Mouse (Mus musculus): ENCODE data around the gene Kif26b.

Gene Kif26b

DNA sequence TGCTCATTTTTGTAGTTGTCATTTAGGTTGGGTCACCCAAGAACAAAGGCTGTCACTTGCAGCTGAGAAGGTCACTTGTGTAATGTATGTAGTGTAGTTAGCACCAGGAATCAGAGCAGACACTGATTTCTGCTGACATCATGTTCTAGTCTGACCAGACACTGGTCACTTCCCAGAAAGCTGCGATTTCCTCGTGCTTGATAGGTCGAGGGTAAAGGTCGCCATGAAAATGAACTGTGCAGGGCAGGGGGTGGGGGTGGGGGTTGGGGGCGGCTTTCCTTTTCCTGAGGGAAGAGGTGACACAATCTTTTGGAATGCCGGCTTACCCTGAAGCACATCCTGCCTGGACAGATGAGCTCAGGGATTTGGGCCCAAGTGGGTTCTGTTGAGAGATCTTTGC, 68.8 kb downstream of the Kif26b start:
- no peak for DNase-seq

DNA sequence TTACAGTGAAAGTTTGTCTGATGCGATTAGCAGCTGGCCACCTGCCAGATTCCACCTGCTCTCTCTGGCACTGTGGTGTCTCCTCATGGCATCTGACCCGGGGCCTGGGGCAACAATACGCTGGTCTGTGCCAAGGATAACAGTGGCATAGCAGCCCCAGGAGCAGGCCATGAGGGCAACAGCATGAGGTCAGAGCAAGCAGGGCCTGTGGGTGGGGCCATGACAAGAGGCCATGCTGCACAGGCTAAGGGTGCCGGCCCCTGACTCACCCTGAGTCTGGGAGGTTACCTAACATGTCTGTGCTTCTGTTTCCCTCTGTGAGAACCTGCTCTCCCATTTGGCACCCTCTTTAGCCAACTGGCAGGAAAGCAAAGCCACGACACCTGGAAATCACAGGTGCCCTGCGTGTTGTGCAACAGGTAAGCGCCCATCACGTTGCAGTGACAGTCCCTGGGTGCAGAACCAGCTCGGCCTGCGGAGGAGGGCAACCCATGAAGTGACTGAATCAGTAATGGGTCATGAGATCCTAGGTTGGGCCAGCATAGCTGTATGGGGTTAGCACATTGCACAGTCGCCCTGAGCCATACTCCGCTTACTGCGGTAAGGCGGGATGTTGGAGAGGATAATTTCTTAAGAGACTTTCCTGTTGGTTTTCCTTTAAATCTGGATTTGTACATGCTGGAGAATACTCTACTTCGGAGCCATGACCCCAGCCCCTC, 72.1 kb downstream of the Kif26b start:
- DNase-seq = peak; percentile 73

DNA sequence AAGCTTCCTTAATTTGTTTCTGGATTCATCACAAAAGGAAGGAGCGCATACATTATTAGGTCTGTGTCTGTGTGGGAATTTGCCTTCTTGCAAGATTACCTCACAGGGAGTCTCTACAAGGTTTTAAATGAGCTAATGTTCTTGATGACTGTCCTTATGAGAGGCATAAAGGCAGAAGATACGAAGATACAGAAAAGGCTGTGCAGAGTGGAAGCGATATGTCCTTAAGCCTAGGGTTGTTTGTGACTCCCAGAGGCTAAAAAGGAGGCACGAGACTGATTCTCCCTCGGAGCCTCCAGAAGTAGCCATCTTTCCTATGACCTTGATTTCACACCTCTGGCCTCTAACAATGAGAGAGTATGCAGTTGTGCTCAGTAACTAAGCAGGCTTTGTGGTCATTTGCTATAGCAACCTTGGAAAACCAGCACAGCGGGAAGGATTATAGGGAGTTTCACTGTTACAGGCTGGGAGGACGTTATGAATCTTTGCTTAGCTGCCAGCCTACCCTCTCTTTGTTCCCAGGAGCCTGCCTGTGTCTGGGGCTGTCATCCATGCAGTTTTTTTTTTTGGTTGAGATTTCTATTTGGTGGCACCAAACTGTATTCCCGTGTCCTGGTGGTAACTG, 80.3 kb downstream of the Kif26b start:
- no peak for DNase-seq

DNA sequence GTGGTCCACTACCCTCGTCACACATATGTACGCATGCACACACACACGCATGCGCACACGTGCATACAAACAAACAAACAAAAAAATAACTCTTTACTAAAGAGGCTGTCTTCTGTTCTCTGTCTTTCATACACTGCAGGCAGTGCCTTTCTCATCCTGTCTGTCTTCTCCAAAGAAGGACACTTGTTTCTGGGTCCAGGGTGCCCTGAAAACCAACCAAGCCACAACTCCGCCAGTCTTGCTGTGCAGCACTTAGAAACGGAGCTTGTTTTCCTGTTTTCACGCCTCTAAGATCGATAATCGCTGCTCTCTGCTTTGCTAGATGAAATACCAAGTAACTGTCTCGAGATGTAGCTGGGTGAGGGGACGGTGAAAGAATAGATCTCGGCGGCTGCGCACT, 82.6 kb downstream of the Kif26b start:
- no peak for DNase-seq

DNA sequence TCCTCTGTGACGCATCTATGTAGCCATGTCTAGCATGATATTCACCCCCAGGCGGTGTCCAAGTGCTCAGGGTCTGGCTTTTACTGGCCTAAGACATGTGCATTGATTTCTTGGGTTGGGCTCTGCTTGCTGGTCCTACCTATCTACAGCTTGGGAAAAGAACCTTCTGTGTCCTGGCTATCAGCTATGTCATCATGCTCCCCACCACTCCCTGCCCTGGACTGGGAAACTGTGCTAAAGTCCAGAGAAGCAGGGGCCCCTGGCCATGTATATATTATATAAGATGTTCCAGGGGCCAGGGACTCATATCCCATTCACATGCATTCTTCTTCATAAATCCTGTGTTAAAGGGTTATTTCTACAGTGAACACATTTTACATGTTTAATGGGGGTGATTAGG, 92.4 kb downstream of the Kif26b start:
- DNase-seq = no peak

DNA sequence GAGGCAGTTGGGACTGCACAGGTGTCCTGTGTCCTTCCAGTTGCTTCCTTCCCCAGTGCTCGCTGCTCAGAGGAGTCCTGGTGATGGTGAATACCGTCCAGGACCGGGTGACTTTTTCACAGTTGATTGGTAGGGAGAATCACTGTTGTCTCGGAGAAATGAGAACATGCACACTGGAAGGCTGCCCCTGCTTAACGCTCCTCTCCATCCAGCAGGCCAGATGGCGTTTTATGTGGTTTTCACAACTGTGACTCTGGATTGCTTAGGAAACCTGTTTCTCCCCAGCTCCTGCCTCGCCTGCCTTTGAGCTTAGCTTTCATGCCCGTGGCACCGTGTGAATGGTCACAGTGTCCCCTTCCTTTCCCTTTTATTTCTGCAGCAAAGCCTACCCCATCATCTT, 95.0 kb downstream of the Kif26b start:
- DNase-seq = no peak

DNA sequence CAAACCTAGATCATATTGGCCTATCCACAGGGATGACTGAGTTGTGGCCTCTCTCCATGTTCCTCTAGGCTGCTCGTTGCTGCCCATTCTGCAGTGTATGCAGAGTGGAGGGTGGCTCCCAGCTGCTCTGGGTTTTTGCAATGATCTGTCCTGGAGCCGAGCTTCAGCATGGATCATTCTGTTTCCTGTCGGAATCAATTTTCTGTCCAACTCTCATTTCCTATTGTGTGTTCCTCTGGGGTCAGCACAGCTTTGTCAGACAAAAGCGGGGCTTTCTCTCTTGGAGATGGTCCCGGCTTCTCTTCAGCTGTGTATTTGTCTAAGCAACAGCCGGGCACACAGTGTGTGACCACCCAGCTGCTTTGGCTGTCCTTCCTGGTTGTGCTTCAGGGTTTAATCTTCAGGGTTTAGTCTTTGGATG, 98.0 kb downstream of the Kif26b start:
- no peak for DNase-seq

DNA sequence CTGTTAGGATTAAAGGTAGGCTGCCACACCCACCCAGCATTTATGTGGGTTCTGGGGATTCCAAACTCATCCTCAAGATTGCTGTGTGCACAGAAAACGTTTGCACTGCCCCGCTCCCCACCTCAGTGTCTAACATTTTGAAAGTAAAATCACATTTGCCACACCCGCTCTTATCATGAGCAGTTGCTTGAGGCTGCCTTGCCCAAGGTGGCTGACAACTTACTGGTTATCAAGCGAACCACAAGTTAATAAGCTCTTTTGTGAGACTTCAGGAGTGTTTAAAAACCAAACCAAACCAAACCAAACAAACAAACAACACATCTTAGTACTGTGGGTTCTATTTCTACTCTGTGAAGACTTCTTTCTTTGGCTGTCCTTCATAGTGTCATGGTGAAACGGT, 101.1 kb downstream of the Kif26b start:
- no peak for DNase-seq

DNA sequence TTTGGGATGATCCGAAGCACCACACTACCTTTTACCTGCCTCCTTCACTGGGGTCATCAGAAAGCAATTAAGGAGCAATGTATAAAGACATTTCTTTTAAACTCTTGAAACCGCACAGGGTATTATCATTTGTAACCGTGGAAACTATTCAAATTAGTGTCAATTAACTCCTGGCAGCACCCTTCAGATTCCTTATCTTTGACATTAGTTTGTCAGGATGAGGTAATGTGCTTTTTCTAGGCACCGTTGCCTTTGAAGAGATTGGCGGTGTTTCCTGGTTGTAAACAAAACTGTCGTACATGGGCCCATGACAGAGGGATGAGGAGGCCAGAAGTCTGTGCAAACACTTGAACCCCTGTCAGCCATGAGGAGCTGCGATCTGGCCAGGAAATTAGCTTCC, 102.9 kb downstream of the Kif26b start:
- DNase-seq = no peak

DNA sequence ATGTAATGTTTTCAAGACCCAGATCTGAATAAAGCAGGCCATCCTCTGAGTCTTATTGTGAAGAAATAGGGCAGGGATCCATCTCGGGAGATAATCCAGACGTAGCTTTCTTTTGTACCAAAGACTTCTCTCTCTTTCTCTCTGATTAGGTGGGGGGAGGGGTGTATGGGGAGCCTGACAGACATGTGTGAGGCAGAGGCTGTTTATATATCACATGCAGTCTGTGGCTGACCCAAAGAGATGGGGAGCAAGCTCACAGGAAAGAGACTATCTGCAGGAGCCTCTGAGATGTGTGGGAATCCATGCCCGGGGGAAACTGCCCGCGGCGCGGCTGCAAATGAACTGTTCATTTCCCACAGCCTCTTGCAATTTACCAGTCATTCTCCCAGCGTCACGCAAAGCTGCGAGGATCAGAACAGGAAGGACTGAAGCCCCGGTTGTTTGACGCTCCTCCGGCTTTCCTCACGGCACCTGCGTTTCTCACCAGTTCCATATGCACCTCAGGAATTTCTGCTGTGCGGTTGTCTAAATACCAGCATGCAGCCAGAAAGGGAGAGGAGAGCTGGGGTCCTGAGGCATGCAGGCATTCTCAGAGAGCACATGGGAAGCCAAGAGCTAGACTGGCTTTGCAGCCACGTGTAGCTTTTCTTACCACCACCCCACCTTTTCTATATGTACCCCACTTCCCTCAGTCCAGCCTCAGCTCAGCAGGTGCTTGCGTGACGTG, 105.6 kb downstream of the Kif26b start:
- DNase-seq = no peak

DNA sequence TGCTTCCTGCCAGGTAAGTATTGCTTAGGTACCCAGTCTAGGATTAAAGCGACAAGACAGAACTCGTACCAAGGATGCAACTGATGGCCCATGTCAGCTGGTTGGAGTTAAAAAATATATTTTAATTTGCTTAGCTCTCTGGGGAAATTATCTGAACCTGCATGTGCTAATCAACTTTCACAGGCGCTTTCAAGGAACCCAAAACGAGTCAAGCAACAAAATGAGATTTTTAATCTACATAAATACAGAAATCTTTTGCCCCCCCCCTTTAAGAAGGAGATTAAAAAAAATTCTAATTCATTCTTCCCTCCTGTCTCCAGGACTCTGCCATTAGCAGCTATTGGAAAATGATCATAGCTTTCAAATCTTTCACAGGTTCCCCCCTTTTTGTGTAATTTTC, 106.5 kb downstream of the Kif26b start:
- no peak for DNase-seq

DNA sequence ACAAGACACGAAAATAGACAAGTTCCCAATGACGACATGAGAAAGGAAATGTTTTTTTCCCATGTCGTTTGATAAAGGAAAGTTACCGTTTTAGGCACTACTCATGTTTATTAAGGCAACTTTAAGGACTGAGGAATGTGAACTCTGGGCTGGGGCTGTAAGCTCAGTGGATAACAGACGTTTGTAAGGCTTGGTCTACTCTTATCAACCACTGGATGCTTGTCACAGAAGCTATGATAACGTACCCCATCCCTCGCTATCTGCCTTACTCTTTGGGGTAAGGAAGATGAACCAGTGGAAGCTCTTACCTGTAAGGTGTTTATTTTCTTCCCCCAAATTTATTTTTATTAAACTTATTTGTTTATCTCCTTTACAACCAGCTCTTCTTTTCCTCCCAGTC, 108.4 kb downstream of the Kif26b start:
- no peak for DNase-seq

DNA sequence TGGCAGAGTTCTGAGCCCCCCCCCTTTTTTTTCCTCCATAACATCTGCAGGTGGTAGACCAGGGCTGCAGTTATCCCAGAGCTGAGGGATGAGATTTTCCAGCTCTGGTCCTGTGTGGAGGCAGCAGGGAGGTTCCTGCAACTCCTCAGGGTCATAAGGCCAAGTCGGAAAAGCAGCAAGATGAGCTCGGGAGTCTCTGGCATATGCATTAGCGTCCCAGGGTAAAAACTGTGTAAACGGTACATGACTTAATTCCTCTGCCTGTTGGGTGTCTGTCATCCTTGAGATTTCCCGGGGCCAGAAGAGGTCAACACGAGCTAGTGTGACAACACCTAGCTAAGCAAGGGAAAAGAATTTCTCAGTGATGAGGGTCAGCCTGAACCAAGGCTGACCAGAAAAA, 111.0 kb downstream of the Kif26b start:
- no peak for DNase-seq

DNA sequence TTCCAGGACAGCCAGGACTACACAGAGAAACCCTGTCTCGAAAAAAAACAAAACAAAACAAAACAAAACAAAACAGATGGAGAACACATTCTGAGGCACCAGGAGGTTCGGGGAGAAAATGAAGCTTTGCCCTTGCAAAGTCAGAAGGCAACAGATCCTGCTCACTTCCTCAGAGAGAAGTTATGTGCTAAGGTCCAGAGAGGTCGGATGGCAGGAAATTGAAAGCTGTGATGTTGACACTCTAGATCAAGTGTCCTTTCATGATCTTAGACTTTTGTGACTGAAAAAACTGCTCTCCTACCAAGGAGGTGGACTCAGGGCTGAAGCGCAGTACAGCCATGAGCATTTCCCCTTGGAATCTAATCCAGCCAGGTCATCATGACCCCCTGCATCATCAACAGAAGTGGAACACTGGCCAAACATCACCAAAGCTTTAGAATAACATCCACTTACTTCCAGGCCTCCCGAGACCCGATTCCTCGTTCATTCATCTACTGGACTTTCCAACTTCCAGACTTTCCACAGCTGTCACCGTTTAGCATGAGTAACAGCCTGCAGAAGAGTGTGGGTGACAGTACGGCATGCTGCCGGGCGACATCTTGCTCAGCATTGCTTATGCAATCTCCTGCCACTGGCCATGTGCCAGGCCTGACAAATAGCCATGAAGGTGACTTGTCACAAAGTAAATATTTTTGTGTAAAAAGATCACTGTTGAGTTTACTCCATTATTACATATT, 112.0 kb downstream of the Kif26b start:
- peak; percentile 63 for DNase-seq

DNA sequence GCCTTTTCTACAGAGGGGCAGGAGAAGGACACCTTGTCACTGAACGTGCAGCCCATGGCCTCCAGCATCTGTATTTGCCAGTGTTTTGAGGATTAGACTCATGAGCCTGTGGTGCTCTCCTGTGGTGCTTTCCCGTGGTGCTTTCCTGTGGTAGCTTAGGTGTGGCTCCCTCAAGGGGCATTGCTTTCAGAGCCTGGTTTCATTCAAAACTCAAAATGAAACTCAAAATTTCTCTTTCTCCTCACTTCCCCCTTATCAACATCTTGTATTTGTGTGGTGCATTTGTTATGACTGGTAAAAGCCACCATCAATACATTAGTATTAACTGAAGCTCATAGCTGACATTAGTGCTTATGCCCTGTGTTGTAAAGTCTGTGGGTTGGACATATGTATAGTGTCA, 112.9 kb downstream of the Kif26b start:
- no peak for DNase-seq

DNA sequence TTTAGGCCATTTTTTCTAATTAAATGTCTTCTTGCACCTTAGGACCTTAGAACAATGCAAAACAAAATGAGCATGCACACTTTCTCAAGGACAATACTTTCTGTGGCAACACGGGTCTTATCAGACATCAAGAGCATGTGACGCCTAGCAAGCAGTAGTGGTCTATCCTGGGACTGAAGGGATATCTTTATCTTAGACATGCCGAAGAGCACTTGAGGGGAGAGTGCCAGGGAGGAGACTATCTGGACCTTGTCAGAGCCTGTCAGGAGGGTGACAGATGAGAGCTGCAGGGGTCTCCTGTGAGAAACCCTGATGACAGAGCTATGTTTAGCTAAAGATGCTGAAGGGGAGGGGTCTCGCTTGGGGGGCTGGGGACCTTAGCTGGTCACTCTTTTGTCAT, 116.0 kb downstream of the Kif26b start:
- no peak for DNase-seq

DNA sequence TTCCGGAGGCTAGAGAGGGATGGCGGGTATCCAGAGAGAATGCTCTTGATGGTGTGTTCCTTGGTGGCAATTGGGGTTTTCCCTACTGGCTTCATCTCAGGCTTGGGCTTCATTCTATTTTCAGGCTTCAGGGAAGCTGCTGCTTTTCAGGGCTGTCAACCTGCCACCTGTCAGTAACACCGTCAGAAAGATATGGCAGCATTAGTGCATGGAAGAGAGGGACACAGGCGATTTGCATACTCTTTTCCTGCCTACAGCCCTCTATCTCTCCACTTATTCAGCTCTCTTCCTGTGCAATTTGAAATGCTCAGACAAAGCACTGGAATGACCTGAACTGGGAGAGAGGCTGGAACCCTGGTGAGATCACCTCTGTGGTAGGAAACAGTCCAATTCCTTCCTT, 117.7 kb downstream of the Kif26b start:
- DNase-seq = no peak

DNA sequence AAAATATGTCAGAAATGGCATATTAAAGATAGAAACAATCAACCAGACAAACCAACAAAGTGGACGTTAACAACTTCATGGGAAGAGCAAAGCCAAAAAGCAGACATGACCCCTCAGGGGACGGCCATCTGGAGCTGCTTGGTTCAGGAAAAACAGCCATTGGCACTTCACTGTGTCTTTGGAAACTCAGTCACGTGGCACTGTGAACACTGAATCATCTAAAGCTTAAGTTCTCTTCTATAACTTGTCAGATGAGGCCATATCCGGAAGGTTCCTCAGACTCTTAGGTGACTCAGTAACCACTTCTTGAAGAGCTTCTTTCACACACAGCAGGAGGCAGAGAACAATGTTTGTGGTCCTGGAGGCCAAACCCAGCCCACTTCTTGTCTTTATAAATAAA, 126.6 kb downstream of the Kif26b start:
- DNase-seq = no peak

DNA sequence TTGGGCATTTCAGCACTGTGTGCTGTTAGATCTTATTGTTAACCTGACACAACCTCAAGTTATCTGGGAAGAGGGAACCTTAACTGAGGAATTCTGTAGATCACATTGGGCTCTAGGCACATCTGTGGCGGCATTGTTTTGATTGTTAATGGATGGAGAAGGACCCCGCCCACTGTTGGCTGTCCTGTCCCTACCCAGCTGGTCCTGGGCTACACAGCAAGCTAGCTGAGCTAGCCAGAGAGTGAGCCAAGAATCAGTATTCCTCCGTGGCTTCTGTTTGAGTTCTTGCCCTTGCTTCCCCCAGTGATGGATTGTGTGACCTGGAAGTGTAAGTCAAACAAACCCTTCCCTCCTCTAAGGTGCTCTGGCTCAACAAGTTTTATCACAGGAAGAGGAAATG, 132.1 kb downstream of the Kif26b start:
- DNase-seq = no peak

DNA sequence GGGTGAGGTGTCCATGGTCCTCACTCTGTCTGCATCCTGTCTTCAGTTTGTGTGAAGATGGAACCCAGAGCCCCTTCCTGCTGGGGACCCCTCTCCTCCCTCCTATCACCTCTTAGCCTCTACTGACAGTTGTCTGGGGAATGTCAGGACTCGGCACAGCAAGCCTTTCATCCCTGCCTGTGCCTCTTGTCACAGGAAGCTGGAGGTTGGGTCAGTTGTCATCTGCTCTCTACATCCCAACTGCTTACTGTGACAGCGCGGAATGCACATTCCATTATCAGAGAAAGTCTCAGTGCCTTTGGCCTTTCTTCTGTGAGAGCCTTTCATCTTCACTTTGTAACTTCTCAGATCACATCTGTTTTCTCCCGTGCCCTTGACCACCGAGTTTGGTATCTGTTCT, 132.6 kb downstream of the Kif26b start:
- no peak for DNase-seq

DNA sequence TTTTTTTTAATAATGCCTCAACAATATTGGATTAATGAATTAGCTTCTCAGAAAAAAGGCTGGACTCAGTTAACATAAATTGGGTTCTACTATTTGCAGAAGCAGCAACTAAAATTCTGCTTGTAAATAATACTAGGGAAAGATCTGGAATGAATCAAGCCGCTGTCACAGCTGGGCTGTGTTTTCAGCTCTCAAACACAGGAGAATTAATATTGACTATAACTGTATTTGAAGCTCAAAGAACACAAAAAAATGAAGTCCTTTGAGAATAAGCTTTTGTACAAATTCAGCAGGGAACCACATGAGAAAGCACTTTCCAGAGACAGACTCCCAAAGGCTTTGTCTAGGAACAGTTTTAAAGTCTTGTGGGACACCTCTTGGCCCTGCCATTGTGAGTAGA, 134.6 kb downstream of the Kif26b start:
- no peak for DNase-seq

DNA sequence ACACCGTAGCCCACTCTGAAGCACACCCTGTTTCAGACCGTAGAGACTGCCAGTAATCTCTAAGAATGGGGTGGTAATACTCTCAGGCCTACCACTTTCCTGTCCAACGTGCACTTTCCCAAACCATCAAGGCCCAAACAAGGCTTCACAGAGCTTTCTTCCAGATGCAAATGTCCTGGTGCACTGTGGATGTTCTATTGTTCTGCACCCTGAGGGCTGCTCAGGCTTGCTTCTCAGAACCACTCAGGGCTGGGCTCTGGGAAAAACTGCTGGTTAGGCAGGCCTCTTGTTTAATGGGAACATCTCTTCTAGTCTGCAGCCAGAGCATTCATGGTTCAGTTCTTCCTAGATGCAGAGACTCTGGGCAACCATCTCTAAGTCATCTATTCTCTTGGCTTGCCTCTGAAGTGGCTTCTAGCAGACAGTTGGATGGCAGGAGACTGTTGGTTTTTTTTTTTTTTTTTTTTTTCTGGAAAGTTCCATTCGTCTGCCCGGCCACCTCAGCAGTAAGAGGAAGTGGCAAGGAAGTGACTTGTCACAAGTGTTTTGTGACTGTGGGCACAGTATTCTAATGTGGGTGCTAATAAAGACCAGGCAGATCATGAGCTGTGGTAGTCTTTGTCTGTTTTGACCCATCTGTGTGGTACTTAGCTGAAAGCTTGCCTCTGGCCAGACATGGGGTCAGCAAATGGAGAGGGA, 135.5 kb downstream of the Kif26b start:
- no peak for DNase-seq

DNA sequence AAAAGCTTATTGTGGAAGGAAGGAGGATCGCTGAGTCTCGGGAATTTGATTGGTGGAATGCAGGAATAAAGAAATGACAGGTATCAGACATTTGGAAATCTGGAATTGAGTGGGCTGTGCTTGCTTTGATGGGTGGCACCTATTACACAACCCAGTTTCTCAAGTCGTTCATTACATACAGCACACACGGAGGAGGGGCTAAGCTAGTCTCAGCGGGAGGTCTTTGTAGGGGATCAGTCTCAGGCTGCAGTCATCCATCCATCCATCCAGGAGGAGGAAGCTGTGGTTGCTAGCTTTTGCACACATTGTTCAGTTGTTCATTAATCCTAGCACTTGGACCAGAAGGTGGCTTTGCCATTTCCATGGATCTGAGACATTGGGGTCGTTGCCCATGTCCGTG, 137.6 kb downstream of the Kif26b start:
- no peak for DNase-seq

Data from cerebellum, adult 11-12 months (tissue).